Mouse (Mus musculus) erythroblast, embryonic 14.5 days (primary cell): ENCODE results near the gene Gm20503. TPM values are rescaled to one million over a fixed set of nuclear protein-coding genes. Genes with fewer than 3 reads are reported as not detected.

Experiments used
- H3K27me3 ChIP-seq: 2 replicates; pipeline ENCODE4 v1.6.1; 2012; ENCODE audit warnings: inconsistent platforms; ENCODE audit not compliant: control insufficient read depth
- H3K36me3 ChIP-seq: 2 replicates; pipeline ENCODE4 v1.6.1; 2012; ENCODE audit warnings: mild to moderate bottlenecking, inconsistent platforms; ENCODE audit not compliant: control insufficient read depth
- H3K4me1 ChIP-seq: 2 replicates; pipeline ENCODE4 v1.6.1; 2012; ENCODE audit warnings: inconsistent platforms; ENCODE audit not compliant: control insufficient read depth
- H3K4me3 ChIP-seq: replicated peaks from 2 replicates; pipeline ENCODE3; 2012; ENCODE audit warnings: moderate library complexity, mild to moderate bottlenecking, inconsistent platforms
- H3K9me3 ChIP-seq: 2 replicates; pipeline ENCODE4 v1.6.1; 2012; ENCODE audit warnings: low read length, inconsistent platforms, mixed read lengths; ENCODE audit not compliant: control insufficient read depth
- GATA1 ChIP-seq: IDR thresholded peaks from 2 replicates; pipeline ENCODE4 v1.6.1; 2012; ENCODE audit warnings: low read length, inconsistent platforms, mixed read lengths
- TAL1 ChIP-seq: IDR thresholded peaks from 3 replicates; pipeline ENCODE4 v1.6.1; 2012; ENCODE audit warnings: low read length, inconsistent platforms, mixed read lengths
- polyA plus RNA-seq: library from polyadenylated mRNA; stranded (reverse); fragments of >175 nt; gene quantifications from 2 replicates; pipeline ENCODE4 v1.2.3, GENCODE M21; 2012

Gm20503 gene
- polyA plus RNA-seq = 0.41 TPM in 1 of 2 replicates, not detected in the other

GRCm38 (mm10) chr4:59002948-59003805 lies at the start of gene Gm20503:
Gene Gm20503, plus strand, starts transcription at chr4:59003210.
- Histone ChIP-seq H3K4me3 (peak within 1 kb of the TSS; percentile 97), H3K36me3 (no peaks in the 10 kb centered on the region), H3K4me1 (peaks cover 54% of the 10 kb centered on the region), H3K9me3 (no peaks in the 10 kb centered on the region), H3K27me3 (no peaks in the 10 kb centered on the region)
- TF ChIP-seq TAL1 (no peak), GATA1 (no peak)

GRCm38 (mm10) chr4:58961719-58962118 lies 41.3 kb upstream of the Gm20503 start:
- Histone ChIP-seq H3K4me3 (no peak overlapping the region), H3K27me3 (peaks cover 3% of the 10 kb centered on the region; the same call in 1 of the 2 replicates), H3K9me3 (no peaks in the 10 kb centered on the region), H3K36me3 (no peaks in the 10 kb centered on the region), H3K4me1 (no peaks in the 10 kb centered on the region)
- TF ChIP-seq TAL1 = no peak

- H3K4me1 ChIP-seq = no peaks in the 10 kb centered on the region; the same call in 1 of the 2 replicates
- no peak for TF ChIP-seq TAL1
- TF ChIP-seq GATA1 = no peak
Measured at GRCm38 (mm10) chr4:58963271-58963670, 39.7 kb upstream of the Gm20503 start.

GRCm38 (mm10) chr4:58965136-58965535 lies 37.9 kb upstream of the Gm20503 start:
- TF ChIP-seq TAL1 (no peak), GATA1 (no peak)
- Histone ChIP-seq H3K4me3 (no peak overlapping the region), H3K4me1 (peaks cover 11% of the 10 kb centered on the region), H3K9me3 (no peaks in the 10 kb centered on the region), H3K36me3 (no peaks in the 10 kb centered on the region), H3K27me3 (peaks cover 3% of the 10 kb centered on the region; the same call in 1 of the 2 replicates)

More at GRCm38 (mm10) chr4:58963271-58963670, 39.7 kb upstream of the Gm20503 start:
- no peak overlapping the region for H3K4me3 ChIP-seq
- no peaks in the 10 kb centered on the region for H3K36me3 ChIP-seq
- no peaks in the 10 kb centered on the region for H3K9me3 ChIP-seq
- H3K27me3 ChIP-seq = peaks cover 3% of the 10 kb centered on the region; the same call in 1 of the 2 replicates

GRCm38 (mm10) chr4:58970678-58971077 lies 32.3 kb upstream of the Gm20503 start:
- Histone ChIP-seq H3K27me3 (no peaks in the 10 kb centered on the region), H3K4me1 (peaks cover 30% of the 10 kb centered on the region), H3K36me3 (peaks cover 7% of the 10 kb centered on the region), H3K9me3 (no peaks in the 10 kb centered on the region), H3K4me3 (peak overlapping the region; percentile 31)
- TF ChIP-seq GATA1 (0 out of 2 replicates have a peak, but pooled peaks have one; percentile 15), TAL1 (peak; percentile 52)

- H3K4me3 ChIP-seq = no peak overlapping the region
- peaks cover 13% of the 10 kb centered on the region for H3K4me1 ChIP-seq
- peaks cover 9% of the 10 kb centered on the region for H3K36me3 ChIP-seq
- no peaks in the 10 kb centered on the region for H3K27me3 ChIP-seq
- no peak for TF ChIP-seq GATA1
- TF ChIP-seq TAL1 = no peak
- no peaks in the 10 kb centered on the region for H3K9me3 ChIP-seq
Measured at GRCm38 (mm10) chr4:58975711-58976110, 27.3 kb upstream of the Gm20503 start.

- no peak for TF ChIP-seq TAL1
- no peak for TF ChIP-seq GATA1
- Histone ChIP-seq H3K4me3 (no peak overlapping the region), H3K36me3 (peaks cover 2% of the 10 kb centered on the region; the same call in 1 of the 2 replicates), H3K27me3 (no peaks in the 10 kb centered on the region), H3K9me3 (no peaks in the 10 kb centered on the region), H3K4me1 (peaks cover 16% of the 10 kb centered on the region)
Measured at GRCm38 (mm10) chr4:58981421-58981820, 21.6 kb upstream of the Gm20503 start.

GRCm38 (mm10) chr4:58982806-58983205 lies 20.2 kb upstream of the Gm20503 start:
- no peaks in the 10 kb centered on the region for H3K9me3 ChIP-seq
- H3K4me3 ChIP-seq = no peak overlapping the region
- no peaks in the 10 kb centered on the region for H3K27me3 ChIP-seq
- TF ChIP-seq TAL1 (no peak), GATA1 (no peak)
- peaks cover 2% of the 10 kb centered on the region; the same call in 1 of the 2 replicates for H3K36me3 ChIP-seq
- H3K4me1 ChIP-seq = peaks cover 29% of the 10 kb centered on the region

- TF ChIP-seq TAL1 (no peak), GATA1 (no peak)
- no peak overlapping the region for H3K4me3 ChIP-seq
- peaks cover 2% of the 10 kb centered on the region; the same call in 1 of the 2 replicates for H3K36me3 ChIP-seq
- peaks cover 45% of the 10 kb centered on the region for H3K4me1 ChIP-seq
- H3K27me3 ChIP-seq = no peaks in the 10 kb centered on the region
- H3K9me3 ChIP-seq = no peaks in the 10 kb centered on the region
Measured at GRCm38 (mm10) chr4:58985157-58985648, 17.8 kb upstream of the Gm20503 start.
